Mouse (Mus musculus) T-helper 1 cell (primary cell): ENCODE measurements around the gene Amdhd2.

ENCODE experiments used
- in situ Hi-C: fragments of 300-600 bp; cut with MboI, MseI; formaldehyde crosslinking; loops from one replicate; pipeline ENCODE4 v1.15.1; 2025; ENCODE audit warnings: high pct_unique_total_duplicates

Amdhd2 gene

DNA sequence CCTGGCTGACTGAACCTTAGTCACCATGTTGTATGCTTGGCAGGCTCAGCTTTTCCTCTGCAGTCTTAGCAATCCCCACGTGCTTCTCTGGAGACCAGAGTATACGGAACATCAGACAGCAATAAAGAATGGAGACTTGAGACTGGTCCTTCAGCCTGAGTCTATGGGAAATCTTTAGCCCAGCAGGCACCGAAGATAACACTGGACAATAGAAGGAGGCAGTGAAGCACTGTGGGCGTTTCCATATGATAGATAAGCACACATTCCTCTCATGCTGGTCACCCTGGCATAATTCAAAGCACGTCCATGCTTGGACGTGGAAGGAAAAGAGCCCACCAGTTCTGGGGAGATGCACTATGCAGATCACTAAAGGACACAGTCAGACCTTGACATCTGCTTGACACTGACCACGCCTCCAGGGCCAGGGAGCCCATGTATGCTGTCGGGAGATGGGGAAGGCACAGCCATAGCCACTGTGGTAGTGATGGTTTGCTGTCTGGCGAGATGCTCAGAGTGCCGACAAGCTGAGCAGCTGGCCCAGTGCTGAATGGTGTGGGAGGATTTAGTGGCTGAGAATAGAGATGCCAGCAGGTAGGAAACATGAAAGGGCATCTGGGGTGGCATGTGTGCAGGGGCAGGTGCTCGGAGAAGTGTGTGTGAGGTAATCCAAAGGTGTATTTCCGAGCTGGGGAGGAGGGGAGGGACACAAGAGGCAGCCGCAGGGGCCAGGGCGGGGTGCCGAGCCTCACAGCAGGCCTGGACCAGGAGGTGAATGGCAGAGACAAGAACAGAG, 33.7 kb upstream of the Amdhd2 start:
- in situ Hi-C loops, result no loop called here

DNA sequence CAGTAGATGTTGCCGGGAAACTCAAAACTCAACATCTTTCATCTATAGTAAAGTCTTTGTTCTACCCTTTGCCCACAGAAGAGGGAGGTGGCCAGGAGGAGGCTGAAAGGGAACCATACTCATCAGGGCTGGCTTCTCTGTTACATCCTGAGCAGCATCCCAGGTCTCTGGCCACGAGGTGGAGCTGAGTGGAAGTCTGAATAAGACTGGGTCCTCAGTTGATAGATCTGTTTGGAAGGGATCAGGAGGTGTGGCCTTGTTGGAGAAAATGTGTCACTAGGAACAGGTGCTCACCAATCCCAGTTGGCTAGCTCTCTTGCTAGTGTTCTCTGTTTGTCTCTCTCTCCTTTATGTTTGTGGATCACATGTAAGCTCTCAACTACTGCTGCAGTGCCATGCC, 31.8 kb upstream of the Amdhd2 start:
- in situ Hi-C loops, result no loop called here

GRCm38 (mm10) chr17:24193769-24194168, 30.2 kb upstream of the Amdhd2 start:
- in situ Hi-C loops, result no loop called here

- in situ Hi-C loops, result no loop called here
These were observed 29.7 kb upstream of the Amdhd2 start for GRCm38 (mm10) chr17:24193268-24193667.

GRCm38 (mm10) chr17:24192848-24193247, 29.3 kb upstream of the Amdhd2 start:
- in situ Hi-C loops, result no loop called here

DNA sequence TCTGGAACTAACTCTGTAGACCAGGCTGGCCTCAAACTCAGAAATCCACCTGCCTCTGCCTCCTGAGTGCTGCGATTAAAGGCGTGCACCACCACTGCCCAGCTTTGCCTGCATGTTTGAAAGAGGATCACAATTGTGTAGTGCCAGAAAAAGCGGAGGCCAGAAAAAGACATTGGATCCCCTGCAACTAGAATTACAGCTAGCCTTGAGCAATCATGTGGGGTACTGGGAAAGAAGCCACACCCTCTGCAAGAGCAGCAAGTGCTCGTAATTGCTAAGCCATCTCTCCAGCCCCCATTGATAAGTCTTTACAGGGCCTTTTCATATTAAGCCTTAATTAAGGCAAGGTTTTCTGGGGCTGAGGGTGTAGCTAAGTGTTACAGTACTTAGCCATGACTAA, 27.9 kb upstream of the Amdhd2 start:
- in situ Hi-C loops, result no loop called here

DNA sequence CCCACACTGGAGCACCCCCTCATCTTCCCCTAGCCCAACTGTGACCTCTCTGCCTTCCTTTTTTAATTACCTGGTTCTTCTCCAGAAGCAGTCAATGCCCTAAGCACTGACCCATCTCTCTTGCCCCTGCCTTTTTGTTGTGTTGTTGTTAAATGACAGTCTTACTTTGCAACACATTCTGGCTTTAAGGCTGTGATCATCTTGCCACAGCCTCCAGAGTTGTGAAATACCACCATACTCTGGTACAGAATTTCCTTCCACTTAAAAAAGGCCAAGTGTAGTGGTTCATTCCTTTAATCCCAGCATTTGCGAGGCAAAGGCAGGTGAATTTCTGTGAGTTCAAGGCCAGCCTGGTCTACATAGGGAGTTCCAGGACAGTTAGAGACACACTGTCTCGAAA, 27.4 kb upstream of the Amdhd2 start:
- in situ Hi-C loops, result no loop called here

- in situ Hi-C loops, result no loop called here
These were observed 10.7 kb upstream of the Amdhd2 start for GRCm38 (mm10) chr17:24174259-24174658.

DNA sequence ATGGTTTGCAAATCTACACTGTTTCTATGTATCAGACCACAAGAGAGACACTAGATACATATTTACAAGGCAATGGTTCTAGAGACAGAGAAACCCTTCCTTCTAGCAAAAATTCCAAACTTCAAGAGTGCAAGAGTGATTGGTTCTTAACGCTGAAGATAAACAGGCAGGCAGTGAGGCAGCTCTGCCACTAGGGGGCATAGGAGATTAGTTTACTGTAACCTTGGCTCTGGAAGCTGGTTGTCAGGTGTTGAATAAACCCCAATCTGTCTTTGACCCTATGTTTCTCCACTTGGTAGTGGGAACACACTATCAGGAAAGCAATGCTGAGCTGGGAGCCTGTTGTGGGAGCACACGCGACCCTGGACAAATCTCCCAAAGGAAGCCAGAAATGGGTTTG, 9.9 kb upstream of the Amdhd2 start:
- in situ Hi-C loops, result no loop called here

- in situ Hi-C loops, result no loop called here
These were observed 8.2 kb upstream of the Amdhd2 start for GRCm38 (mm10) chr17:24171738-24172137.

- in situ Hi-C loops, result no loop called here
These were observed 7.2 kb upstream of the Amdhd2 start for GRCm38 (mm10) chr17:24170729-24171128.

- in situ Hi-C loops, result no loop called here
These were observed 6.6 kb upstream of the Amdhd2 start for GRCm38 (mm10) chr17:24170125-24170524.

DNA sequence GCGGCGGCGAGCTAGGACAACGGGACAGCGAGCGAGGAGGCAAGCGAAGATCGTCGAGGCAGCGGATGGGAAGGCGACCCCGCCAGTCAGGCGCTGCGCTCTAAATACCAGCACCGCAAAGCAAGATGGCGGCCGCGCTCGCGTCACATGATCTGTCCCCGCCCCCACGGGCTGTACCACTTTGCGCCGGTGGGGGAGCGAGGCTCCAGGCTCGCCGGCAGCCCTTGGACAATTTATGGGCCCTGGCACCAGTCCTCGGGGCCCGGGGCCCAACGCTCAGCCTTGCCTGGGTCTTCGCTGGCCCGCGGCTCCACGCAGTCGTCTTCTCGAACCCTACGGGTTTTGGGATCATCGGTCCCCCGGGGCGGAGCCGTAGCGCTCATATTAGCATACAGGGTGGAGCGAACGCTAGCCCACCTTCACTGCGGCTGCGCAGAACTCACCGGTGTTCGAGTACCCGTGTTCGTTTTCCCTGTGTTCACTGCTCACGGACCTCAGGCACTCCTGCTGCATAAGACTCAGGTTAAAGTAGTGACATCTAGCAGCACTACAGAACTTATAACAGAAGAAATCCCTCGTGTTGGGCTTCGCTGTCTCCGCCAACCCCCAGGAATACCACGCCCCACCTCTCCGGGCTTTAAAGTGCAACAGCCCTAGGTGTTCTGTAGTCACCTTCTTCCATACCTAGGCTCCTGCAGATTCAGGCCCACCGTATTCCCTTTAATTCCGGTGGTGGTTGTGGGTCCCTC, 5.9 kb upstream of the Amdhd2 start, which contains the start of gene Atp6v0c:
Gene Atp6v0c, minus strand, starts transcription at position 386 of the 749 bp plus-strand sequence.
- in situ Hi-C loops, result no loop called here

GRCm38 (mm10) chr17:24168590-24169277, 5.2 kb upstream of the Amdhd2 start:
- in situ Hi-C loops, result no loop called here

DNA sequence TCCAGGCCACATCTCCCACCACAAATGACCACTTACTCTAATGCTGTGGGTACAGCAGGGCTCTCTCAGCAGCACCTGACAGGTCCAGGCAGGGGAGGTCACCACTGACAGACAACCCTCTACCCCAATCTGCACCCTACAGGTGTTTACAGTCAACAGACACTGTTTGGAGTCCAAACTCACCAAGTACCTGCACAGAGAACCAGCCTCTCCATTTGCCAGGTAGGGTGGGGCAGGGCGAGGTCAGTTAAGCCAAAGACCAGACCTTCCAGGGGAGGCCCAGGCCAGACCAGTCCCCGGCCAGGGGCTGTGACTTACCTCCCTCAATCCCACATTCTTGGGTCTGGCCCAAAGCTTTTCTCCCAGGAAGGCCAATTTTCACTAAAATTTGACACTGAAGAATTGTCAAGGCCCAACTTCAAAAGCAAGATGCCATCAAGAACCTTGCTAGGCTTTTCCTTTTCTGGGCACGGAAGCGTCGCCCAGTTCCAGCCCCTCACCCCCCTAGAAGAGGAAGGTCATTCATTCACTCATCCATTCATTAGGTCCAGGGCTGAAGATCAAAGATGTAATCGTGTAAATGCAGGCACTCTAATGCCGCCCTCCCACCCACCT, 4.4 kb upstream of the Amdhd2 start:
- in situ Hi-C loops, result no loop called here

DNA sequence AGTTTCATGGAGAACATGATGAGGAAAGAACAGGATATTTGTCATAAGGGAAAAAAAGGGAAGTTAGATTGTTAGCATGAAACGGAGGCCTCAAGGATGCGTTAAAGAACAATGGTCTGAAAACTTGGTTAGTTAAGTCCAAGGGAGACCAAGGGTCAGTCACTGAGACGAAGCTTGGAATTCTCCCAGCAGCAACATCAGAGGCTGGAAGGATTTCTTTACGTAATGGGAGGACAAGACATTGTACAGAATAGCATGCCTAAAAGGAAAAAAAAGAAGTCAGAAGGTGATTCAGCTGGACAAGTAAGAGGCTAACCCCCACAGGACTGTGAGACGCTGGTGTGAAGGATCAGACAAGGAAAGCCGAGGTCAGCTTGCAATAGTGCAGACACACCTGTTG, 3.6 kb upstream of the Amdhd2 start:
- in situ Hi-C loops, result no loop called here

- in situ Hi-C loops, result no loop called here
These were observed 1.1 kb upstream of the Amdhd2 start for GRCm38 (mm10) chr17:24164566-24165259.

DNA sequence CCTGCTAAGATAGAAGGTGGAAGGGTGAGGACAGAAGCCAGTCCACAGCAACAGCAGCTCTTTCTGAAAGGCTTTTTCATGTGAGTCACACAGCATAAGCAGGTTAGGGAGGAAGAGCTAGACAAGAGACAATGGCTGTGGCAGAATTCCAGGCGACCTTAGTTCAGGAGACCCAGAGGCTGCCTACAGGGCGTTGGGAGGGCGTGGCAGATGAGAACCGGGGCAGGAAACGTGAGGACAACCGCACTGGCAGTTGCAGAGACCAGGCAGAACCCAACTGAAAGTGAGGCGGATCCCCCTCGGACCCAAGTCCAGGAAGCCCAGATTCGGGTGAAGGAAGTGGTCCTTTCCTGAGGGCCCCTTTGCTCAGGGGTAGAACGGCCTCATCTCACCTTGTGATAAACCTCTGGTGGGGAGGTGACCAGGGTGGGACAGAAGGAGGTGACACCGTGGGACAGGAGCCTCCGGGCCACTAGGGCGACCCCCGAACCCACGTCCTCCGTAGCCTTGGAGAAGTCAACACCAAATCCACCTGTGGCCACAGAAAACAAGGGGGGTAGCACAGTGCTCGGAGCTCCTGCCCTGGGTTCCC, 886 bp downstream of the Amdhd2 start:
- in situ Hi-C loops, result no loop called here

DNA sequence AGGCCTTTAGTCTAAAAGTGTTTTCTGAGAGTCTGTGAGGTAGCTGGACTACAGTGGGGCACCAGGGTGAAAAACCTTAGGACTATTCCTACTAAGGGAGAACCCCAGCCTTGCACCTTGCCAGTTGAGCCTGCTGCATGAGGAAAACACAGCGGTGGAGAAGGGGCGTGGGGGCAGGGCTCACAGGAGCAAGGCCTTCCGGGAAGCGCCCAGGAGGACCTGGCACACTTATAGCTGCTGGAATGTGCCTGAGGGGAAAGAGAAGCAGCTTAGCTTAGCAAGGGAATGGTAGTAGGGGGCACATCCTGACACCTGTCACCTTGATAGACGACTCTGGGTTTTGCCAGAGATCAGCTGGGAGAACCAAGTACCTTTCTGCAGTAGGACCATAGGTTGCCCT, 2.1 kb downstream of the Amdhd2 start:
- in situ Hi-C loops, result no loop called here

DNA sequence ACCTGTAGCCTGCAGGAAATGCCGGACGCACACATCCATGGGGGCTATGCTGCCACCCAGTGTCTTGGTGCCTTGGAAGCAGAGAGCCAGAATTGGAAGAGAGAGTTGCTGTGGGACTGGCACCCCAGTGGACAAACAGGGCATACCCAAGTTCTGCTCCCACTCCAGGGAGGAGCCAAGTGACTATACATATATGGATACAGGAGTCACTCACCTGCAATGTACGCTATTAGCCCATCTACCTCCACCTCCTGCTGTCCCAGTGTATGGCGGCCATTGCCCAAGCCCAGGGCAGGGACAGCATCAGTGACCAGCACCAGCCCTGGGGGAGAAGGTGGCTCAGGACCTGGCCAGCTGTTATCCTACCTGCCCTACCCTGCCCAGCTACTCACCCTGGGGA, 6.0 kb downstream of the Amdhd2 start:
- in situ Hi-C loops, result no loop called here

DNA sequence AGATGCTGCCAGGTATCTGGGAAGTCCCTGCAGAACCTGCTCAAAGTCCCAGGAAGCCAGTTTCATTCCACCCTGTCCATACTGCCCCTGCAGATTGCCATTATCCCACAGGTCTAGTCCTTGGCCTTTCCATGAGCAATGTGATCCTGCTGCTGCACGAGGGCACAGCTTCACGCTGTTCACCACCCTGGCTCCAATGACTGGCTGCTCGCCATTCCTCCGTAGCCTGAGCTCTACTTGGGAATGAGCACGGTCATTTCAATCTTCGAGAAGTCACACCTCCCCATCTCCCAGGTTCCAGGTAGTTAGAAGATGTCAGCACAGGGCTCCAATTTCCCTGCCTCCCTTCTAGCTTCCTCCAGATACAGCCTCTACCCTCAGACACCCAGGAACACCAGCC, 6.4 kb downstream of the Amdhd2 start:
- in situ Hi-C loops, result no loop called here
